Mouse (Mus musculus): ENCODE measurements at regions not wholly inside any gene's neighbourhood (a gene's known extent, or its start where the extent isn't known, plus 50 kb on each side); places are given as distances from the start of the nearest gene placed in this dataset.

- ATAC-seq (replicated peaks; ENCODE audit: poor library complexity, severe bottlenecking) = no peak
Measured at GRCm38 (mm10) chr3:104586342-104587175, 51.9 kb upstream of the Slc16a1 start.

- no peak for ATAC-seq (replicated peaks; ENCODE audit: poor library complexity, severe bottlenecking)
Measured at GRCm38 (mm10) chr3:104585303-104585702, 53.2 kb upstream of the Slc16a1 start.

DNA sequence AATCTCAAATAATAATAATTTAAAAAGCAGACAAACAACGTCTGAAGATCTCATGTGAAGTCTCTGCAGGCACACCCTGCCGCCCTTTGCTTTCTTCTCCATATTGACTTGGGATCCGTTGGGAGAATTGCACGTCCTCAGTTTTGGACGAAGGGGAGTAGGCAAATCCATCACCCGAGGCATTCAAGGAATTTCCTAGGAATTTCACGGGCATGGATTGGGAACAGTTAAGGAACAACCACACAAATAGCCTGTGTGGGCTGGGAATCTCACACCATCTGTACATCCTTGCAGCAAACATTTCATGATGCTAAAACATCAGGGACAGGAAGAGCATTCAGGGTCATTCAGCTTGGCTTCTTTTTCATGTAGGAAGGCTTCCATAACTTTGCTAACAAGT, 55.2 kb upstream of the Slc16a1 start:
- ATAC-seq (replicated peaks; ENCODE audit: poor library complexity, severe bottlenecking) = no peak

DNA sequence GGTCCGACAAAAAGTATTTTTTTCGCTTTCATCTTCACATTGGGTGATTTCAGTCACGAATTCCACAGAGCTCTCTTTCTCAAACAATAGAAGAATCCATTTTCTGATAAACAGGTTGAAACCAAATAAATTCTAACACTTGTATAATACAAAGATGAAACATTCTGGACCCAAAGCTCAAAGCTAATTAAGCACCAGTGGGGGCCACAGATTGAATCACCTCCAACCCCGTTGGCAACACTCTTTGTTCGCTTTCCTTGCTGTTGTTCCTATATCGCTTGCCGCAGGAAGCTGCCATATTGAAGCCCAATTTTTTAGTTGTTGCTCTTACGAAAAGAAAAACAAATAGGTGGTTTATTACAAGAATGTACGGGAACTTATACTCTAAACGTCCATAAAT, 55.9 kb upstream of the Slc16a1 start:
- no peak for ATAC-seq (replicated peaks; ENCODE audit: poor library complexity, severe bottlenecking)

DNA sequence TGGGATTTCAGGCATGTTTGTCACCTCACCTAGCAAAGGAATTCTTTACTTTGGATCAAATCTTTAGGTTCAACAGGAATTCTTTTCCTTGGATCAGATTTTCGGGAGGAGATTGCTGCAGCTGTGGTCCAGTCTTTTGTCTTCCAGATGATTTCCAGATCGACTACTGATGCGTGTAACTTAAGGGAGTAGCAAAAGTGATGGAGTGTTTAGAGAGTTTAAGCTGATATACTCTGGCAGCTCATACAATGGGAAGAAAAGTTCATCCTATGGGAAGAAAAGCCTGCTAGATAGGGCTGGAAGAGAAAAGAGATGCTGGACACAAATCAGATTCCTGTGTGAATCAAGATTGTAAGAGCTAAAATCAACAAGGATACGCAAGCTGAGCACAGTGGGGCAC, 59.3 kb upstream of the Slc16a1 start:
- ATAC-seq (replicated peaks; ENCODE audit: poor library complexity, severe bottlenecking) = no peak

DNA sequence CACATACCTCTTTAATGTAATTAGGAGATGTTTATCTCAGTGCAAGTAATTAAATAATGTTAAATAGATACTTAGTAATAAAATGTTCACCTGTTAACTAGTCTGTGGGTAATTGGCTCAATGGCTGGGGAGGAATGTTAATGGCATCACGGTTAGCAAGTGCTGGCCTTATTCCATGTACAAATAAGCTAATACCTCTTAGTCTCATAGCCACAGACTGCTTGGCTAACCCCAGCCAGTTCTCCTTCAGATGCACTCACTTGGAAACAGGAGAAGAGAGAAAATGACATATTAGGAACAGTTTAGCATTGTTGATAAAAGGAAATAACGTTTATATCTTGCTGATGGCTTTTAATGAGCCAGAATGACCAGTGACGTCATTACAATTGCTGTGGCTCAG, 60.1 kb upstream of the Slc16a1 start:
- ATAC-seq (replicated peaks; ENCODE audit: poor library complexity, severe bottlenecking) = no peak

DNA sequence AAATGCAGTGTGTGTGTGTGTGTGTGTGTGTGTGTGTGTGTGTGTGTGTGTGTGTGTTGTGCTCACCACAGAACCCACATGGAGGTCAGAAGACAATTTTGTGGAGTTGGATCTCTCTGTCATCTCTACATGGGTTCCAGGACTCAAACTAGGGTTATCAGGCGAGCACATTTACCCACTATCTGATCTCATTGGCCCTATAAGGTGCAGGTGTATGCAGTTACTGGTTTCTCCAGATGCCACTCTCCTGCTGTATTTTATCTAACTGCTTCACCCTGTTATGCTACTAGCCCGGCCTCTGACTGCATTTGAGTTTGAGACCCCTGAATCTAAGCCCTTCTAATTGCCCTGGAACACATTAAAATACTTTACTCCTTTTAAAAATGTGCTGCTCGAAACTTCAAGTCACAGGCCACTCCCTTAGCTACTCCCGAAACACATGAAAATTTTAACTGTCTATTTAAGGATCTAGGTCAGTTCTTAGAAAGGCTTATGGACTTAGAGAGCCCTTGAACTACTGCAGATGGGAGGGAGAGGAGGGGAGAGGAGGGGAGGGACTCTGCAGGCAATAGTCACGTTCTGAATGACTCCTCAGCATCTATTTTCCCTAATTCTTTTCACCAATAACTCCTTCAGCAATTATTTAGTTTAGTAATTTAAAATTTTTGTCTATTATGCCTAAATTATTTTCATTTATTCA, 61.1 kb upstream of the Slc16a1 start:
- no peak for ATAC-seq (replicated peaks; ENCODE audit: poor library complexity, severe bottlenecking)

DNA sequence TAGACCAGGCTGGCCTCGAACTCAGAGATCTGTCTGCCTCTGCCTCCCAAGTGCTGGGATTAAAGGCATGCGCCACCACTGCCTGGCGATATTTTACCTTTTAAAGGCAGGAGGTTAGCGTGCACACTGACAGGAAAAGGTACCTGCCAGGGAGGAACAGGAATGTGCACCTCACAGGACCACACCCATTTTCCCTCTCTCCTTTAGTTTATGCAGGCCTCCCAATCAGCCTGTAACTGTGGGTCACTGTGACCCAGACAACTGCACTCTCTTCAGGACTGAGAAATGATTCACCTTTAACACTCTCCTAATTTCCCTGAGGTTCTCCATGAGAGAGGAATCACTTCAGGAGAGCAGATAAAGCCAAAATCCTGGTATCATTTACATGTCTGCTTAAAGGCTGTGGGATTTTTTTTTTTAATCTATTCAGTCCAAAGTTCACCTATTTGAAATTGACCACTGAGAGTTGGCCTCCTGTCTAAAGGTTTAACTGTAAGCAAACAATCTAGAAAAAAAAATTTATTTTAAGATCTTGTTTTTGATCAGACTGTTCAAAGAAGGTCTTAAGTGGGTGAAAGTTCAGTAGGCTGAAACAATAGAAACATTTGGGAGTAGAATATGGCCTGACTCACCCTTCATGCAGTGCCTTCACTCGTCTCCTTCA, 61.7 kb upstream of the Lrig2 start:
- ATAC-seq (replicated peaks; ENCODE audit: poor library complexity, severe bottlenecking) = no peak

GRCm38 (mm10) chr3:104571935-104572631, 60.4 kb upstream of the Lrig2 start:
- ATAC-seq (replicated peaks; ENCODE audit: poor library complexity, severe bottlenecking) = no peak

DNA sequence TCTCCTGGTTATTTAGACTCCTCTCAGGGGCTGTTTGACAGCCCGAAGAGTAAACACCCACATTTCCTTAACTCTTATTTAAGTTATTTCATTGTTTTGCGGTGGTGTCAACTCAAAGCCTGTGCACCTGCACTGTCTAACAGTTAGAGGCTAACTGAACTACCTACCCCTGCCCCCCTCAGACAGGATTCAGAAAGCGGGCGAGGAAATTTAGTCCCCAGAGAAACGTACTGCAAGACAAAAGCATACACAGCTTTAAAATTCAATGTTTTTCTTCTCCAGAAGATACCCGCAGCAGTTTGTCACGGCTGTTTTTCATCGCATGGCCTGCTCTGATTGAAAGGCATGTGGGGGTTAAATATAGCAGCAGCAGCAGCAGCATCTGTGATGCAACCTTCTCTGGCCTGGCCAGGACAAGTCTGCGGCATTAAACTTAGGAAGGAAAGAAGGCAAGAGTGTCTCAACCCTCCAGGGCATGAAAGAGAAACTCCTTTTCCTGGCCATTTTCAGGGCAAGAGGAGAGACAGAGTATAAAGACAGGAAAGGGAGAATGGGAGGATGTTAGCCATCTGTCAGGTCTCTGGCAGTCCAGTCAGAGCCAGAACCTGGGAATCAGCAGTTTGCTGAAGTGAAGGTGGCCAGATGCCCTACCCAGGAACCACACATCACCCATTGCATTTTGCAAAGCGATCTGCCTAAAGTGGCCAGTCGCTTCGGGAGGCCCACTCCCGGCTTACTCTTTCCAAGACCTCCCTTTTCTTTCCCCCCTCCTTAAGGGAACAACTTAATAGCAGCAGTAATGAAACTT, 53.9 kb upstream of the Lrig2 start:
- peak; percentile 96 for ATAC-seq (replicated peaks; ENCODE audit: poor library complexity, severe bottlenecking)

GRCm38 (mm10) chr3:104564857-104565256, 53.1 kb upstream of the Lrig2 start:
- no peak for ATAC-seq (replicated peaks; ENCODE audit: poor library complexity, severe bottlenecking)

DNA sequence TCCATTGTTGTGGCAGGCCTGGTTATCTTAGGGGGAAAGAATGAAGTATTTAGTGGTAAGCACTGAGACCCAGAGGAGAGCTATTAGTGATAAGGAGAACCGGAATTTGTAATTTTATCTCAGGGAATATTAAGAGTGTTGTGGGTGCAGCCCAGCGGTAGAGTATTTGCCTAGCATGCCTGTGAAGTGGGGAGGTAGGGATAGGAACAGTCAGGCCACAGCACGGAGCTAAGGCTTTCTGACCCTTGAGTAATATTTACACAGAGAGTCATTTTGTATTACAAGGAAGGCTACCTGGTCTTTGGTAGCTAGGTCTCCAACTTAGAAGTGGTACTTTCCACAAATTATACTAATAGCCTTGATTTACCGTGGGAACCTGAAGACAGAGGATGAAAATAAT, 49.8 kb upstream of the Lrig2 start:
- ATAC-seq (replicated peaks; ENCODE audit: poor library complexity, severe bottlenecking) = no peak

Data from granulocyte monocyte progenitor cell, adult 5-6 weeks (primary cell).